ENCODE assay signal across 9 mouse cellular contexts in the genomic region with DNA sequence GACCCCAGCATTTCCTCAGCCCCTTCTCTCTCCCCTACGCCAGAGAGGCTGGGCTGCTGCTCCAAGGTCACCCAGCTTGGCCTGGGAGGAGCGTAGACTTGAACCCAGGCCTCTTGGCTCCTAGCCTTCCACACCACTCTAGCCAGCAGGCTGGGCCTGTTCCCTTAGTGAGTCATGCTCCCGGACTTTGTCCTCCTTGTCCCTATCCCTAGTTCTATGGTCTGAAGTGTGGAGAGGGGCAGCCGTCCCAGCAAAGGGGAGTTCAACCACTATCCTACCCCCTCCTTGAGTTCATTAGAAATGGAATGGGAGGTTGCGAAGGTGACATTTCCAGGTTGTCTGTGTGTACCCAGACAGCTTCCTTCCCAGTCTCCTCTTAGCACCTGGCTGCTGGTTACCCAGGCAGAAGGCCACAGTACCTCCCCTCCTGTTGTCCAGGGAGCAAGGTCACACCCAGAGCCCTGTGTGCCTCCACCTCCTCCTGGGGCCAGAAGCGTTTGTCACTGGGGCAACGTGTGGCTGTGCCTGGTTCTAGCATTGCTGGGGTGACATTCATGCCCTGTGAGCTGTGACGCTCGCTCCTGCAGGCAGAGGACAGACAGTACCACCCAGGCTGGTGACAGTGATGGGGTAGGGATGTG. TPM values are rescaled to one million over a fixed set of nuclear protein-coding genes. Genes with fewer than 3 reads are reported as not detected.
DNase-seq lines count a peak whose midpoint lies in the region; ATAC-seq lines count a peak whose summit lies in the region.
"Had no signal": no experiment of that assay in that cellular context is flagged by ENCODE, and none has a peak within 500 bp of the region (broad histone marks: within the 10 kb centered on the region; RNA-seq: fewer than 3 reads in every experiment).

No protein-coding gene starts in this region.

- H3K27ac ChIP-seq in heart, embryonic 10.5 days = peak overlapping the region; percentile 96
- peak overlapping the region; percentile 57; the same call in 1 of the 2 replicates for H3K27ac ChIP-seq in embryonic facial prominence, embryonic 10.5 days (replicated peaks)
- 0 out of 2 replicates have a peak overlapping the region, but pooled peaks have one; percentile 9 for H3K27ac ChIP-seq in hindbrain, embryonic 12.5 days
- H3K27ac ChIP-seq in limb, embryonic 10.5 days = peak overlapping the region; percentile 88

- peak overlapping the region; percentile 9; the same call in 1 of the 2 replicates for H3K9ac ChIP-seq in hindbrain, embryonic 12.5 days

- 69% methylated on average over 9 of the region's 9 CpGs for WGBS in heart, embryonic 10.5 days
- 69% methylated on average over 9 of the region's 9 CpGs for WGBS in embryonic facial prominence, embryonic 10.5 days
- 65% methylated on average over 9 of the region's 9 CpGs for WGBS in hindbrain, embryonic 12.5 days
- 70% methylated on average over 9 of the region's 9 CpGs for WGBS in limb, embryonic 10.5 days

- no peak overlapping the region for H3K4me3 ChIP-seq in heart, embryonic 10.5 days
- no peak overlapping the region for H3K4me3 ChIP-seq in embryonic facial prominence, embryonic 10.5 days
- H3K4me3 ChIP-seq in hindbrain, embryonic 12.5 days = no peak overlapping the region
- H3K4me3 ChIP-seq in limb, embryonic 10.5 days = no peak overlapping the region

- H3K4me1 ChIP-seq in heart, embryonic 10.5 days = peaks cover 97% of the 10 kb centered on the region
- H3K4me1 ChIP-seq in embryonic facial prominence, embryonic 10.5 days = peaks cover 100% of the 10 kb centered on the region
- peaks cover 90% of the 10 kb centered on the region for H3K4me1 ChIP-seq in hindbrain, embryonic 12.5 days
- H3K4me1 ChIP-seq in limb, embryonic 10.5 days = peaks cover 100% of the 10 kb centered on the region

- H3K27me3 ChIP-seq in heart, embryonic 10.5 days (ENCODE audit: insufficient read depth, poor library complexity, severe bottlenecking) = no peaks in the 10 kb centered on the region
- H3K27me3 ChIP-seq in embryonic facial prominence, embryonic 10.5 days (replicated peaks; ENCODE audit: low read depth, poor library complexity, severe bottlenecking) = no peaks in the 10 kb centered on the region
- H3K27me3 ChIP-seq in hindbrain, embryonic 12.5 days = no peaks in the 10 kb centered on the region
- H3K27me3 ChIP-seq in limb, embryonic 10.5 days (ENCODE audit: low read depth, poor library complexity, severe bottlenecking) = no peaks in the 10 kb centered on the region
- H3K27me3 ChIP-seq: CH12.LX had no signal

- H3K36me3 ChIP-seq in heart, embryonic 10.5 days = peaks cover 11% of the 10 kb centered on the region
- H3K36me3 ChIP-seq in embryonic facial prominence, embryonic 10.5 days (replicated peaks) = peaks cover 27% of the 10 kb centered on the region
- peaks cover 8% of the 10 kb centered on the region for H3K36me3 ChIP-seq in hindbrain, embryonic 12.5 days
- H3K36me3 ChIP-seq in limb, embryonic 10.5 days = peaks cover 26% of the 10 kb centered on the region

- no peaks in the 10 kb centered on the region for H3K9me3 ChIP-seq in heart, embryonic 10.5 days
- no peaks in the 10 kb centered on the region for H3K9me3 ChIP-seq in embryonic facial prominence, embryonic 10.5 days
- H3K9me3 ChIP-seq in hindbrain, embryonic 12.5 days (replicated peaks) = no peaks in the 10 kb centered on the region
- no peaks in the 10 kb centered on the region for H3K9me3 ChIP-seq in limb, embryonic 10.5 days (replicated peaks)

- ATAC-seq in hindbrain, embryonic 12.5 days (ENCODE audit: low FRiP score) = no peak

- H3K4me2 ChIP-seq in hindbrain, embryonic 12.5 days (replicated peaks) = no peak overlapping the region

- intact Hi-C loops in heart, postnatal 25 days (cut with DNase I) = no loop called here
- intact Hi-C loops in left cerebral cortex, postnatal 36 days (cut with DNase I) = no loop called here

- no peak for DNase-seq in heart, embryonic 10.5 days (ENCODE audit: low spot score)
- no peak for DNase-seq in heart, postnatal 25 days (ENCODE audit: low spot score)
- no peak for DNase-seq in embryonic facial prominence, embryonic 10.5 days (ENCODE audit: low spot score)
- DNase-seq in limb, embryonic 10.5 days (ENCODE audit: low spot score) = no peak
- DNase-seq in cerebellum, adult 9-10 months = no peak
- DNase-seq in left cerebral cortex, postnatal 36 days (ENCODE audit: low spot score in 2 of 2) = no peak
- no peak for DNase-seq in thymus, postnatal 4 days

RNA-seq across cellular contexts. Expression of gene Ahdc1, which starts 39.3 kb away (rescaled TPM):
- 8.4 and 12.2 TPM in 2 replicates for polyA plus RNA-seq in heart, embryonic 10.5 days (2016; fragmentation: Nextera tagmentation; extraction: Ambion mirVana)
- total RNA-seq in heart, postnatal 25 days (2021) = 10 to 100 TPM; 43.2 to 50.4 TPM
- 11.5 and 11.6 TPM in 2 replicates for polyA plus RNA-seq in embryonic facial prominence, embryonic 10.5 days (2016; fragmentation: Nextera tagmentation; extraction: Ambion mirVana)
- 12.8 and 15.3 TPM in 2 replicates for polyA plus RNA-seq in hindbrain, embryonic 12.5 days (2016; fragmentation: Nextera tagmentation; extraction: Ambion mirVana)
- polyA plus RNA-seq in limb, embryonic 10.5 days (2016; fragmentation: Nextera tagmentation; extraction: Ambion mirVana) = 13.0 and 13.8 TPM in 2 replicates
- total RNA-seq in left cerebral cortex, postnatal 36 days (2021) = 100 to 1,000 TPM in 1 of 2 experiments, 10 to 100 TPM in 1; 91.3 to 110 TPM

Comparison
In these comparisons a context has a peak if more than half of its experiments do, and no peak if none do; other contexts are left out.
1. H3K27ac ChIP-seq: peak in every context shown above with its lines; median percentile 96 in heart, embryonic 10.5 days; 88 in limb, embryonic 10.5 days; 57 in embryonic facial prominence, embryonic 10.5 days; 9 in hindbrain, embryonic 12.5 days.